ENCODE assay signal across 15 mouse cellular contexts in the genomic region with DNA sequence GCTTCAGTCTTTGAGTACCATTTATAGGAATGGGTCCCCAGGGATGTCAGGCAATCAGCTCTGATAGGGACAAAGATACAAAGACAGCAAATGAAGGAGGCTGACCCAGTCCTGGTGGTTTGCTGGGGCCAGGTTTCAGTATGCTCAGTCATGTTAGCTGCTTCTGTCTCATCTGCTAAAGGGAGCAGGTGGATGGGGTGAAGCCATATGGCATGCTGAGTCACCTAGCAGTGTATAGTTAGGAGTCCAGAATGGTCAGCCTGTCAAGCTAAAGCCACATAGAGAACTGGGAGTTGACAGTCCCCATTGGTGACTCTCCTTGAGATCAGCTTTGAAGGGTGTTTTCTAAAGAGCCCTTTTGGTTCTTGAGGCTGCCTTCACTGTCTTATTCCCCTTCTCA.
"Had no signal": no experiment of that assay in that cellular context is flagged by ENCODE, and none has a peak within 500 bp of the region (broad histone marks: within the 10 kb centered on the region; RNA-seq: fewer than 3 reads in every experiment).

No protein-coding gene starts in this region.

- H3K4me2 ChIP-seq: limb, embryonic 15.5 days; liver, embryonic 13.5 days; lung, embryonic 15.5 days; midbrain, embryonic 12.5 days; neural tube, embryonic 13.5 days had no signal

- H3K27ac ChIP-seq: limb, embryonic 15.5 days; liver, embryonic 13.5 days; lung, embryonic 15.5 days; midbrain, embryonic 12.5 days; neural tube, embryonic 13.5 days had no signal

- H3K4me1 ChIP-seq: limb, embryonic 15.5 days; liver, embryonic 13.5 days; lung, embryonic 15.5 days; midbrain, embryonic 12.5 days; neural tube, embryonic 13.5 days had no signal

- H3K9ac ChIP-seq: limb, embryonic 15.5 days; liver, embryonic 13.5 days; liver, postnatal 0 days; lung, embryonic 15.5 days; midbrain, embryonic 12.5 days; neural tube, embryonic 13.5 days had no signal

- DNase-seq: kidney, postnatal 14 days; layer of hippocampus, adult 9-11 months; layer of hippocampus, postnatal 36 days; liver, embryonic 13.5 days; liver, postnatal 0 days; retina, postnatal 1 day; right cerebral cortex, postnatal 4 days; spleen, adult 18-20 months; thymus, adult 18-20 months; thymus, postnatal 14 days had no signal

- ATAC-seq: liver, postnatal 0 days; midbrain, embryonic 16.5 days had no signal

- H3K27me3 ChIP-seq: liver, embryonic 13.5 days; lung, embryonic 15.5 days had no signal

- H3K36me3 ChIP-seq: limb, embryonic 15.5 days; liver, embryonic 13.5 days; lung, embryonic 15.5 days; midbrain, embryonic 12.5 days; neural tube, embryonic 13.5 days had no signal

- H3K4me3 ChIP-seq: limb, embryonic 15.5 days; liver, embryonic 13.5 days; lung, embryonic 15.5 days; midbrain, embryonic 12.5 days; neural tube, embryonic 13.5 days had no signal

- H3K9me3 ChIP-seq: limb, embryonic 15.5 days; liver, embryonic 13.5 days; lung, embryonic 15.5 days; midbrain, embryonic 12.5 days; neural tube, embryonic 13.5 days had no signal
